Mouse (Mus musculus) kidney, adult 2 months (tissue): ENCODE measurements around the gene Ache.

Source experiments
- CTCF ChIP-seq: fragments of 200-500 bp; conservative IDR thresholded peaks from 2 replicates; pipeline ENCODE4 v1.5.1; 2011; ENCODE audit warnings: low read depth, mild to moderate bottlenecking, control low read depth, low read length, moderate library complexity, mixed read lengths; ENCODE audit not compliant: insufficient read depth, insufficient read length
- POLR2A ChIP-seq: fragments of 200-500 bp; IDR thresholded peaks from one replicate; pipeline ENCODE4 v1.6.1; 2011; ENCODE audit warnings: low read depth, low read length, control low read depth

DNA sequence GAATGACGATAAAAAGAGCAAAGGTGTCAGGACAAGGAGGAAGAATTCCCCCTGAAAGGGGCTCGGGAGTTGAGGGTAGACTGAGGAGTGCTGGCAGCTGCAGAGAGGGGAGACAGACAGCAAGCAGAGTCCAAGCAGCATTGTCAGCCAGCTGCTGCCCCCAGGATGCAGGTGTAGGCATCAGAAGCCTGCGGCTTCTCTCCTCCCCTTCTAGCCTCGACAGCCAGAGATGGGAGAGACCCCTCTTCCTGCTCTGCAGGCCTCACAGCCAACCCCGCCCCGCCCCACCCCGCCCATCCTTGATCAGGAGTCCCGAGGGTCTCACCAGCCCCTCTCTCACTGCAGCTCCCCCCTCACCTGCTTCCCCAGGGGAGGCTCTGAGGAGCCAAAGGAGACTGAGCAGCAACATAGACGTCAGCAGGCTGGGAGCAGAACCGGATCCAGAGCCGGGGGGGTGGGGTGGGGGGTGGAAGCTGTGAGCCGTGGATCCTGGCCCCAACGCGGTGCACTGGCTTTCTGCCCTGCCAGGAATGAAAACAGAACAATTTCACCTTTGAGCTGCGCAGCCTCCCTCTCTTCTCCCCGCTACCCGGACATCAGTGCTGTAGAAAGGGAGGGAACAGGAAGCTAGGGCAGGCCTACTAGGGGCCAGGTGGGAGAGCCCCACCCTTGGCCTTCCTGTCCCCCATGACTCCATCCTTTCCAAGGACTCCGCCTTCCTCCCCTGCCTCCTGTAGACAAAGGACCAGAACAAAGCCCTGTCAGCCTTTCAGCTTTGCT, 19.0 kb upstream of the Ache start:
- TF ChIP-seq POLR2A, result no peak
- no peak for TF ChIP-seq CTCF
